Mouse (Mus musculus) small intestine, adult 2 months (tissue): ENCODE data around the gene Camk1g. TPM values are rescaled to one million over a fixed set of nuclear protein-coding genes. Genes with fewer than 3 reads are reported as not detected.

Experiments used
- H3K27ac ChIP-seq: fragments of 200-500 bp; 2 replicates; pipeline ENCODE4 v1.5.1; 2012; ENCODE audit warnings: low read depth, low read length, control low read depth, inconsistent platforms; ENCODE audit not compliant: insufficient read depth
- H3K27me3 ChIP-seq: fragments of 200-500 bp; 2 replicates; pipeline ENCODE4 v1.6.1; 2012; ENCODE audit warnings: mild to moderate bottlenecking, moderate library complexity, low read length, inconsistent platforms; ENCODE audit not compliant: control insufficient read depth, insufficient read depth
- H3K36me3 ChIP-seq: fragments of 200-500 bp; 2 replicates; pipeline ENCODE4 v1.6.1; 2012; ENCODE audit warnings: mild to moderate bottlenecking, low read length, control low read depth, inconsistent platforms; ENCODE audit not compliant: control insufficient read depth, insufficient read depth
- H3K4me1 ChIP-seq: fragments of 200-500 bp; 2 replicates; pipeline ENCODE4 v1.6.1; 2012; ENCODE audit warnings: low read length, inconsistent platforms, mixed read lengths; ENCODE audit not compliant: control insufficient read depth, insufficient read depth, insufficient read length
- H3K4me3 ChIP-seq: fragments of 200-500 bp; 2 replicates; pipeline ENCODE4 v1.5.1; 2012; ENCODE audit warnings: low read depth, mild to moderate bottlenecking, control low read depth, inconsistent platforms, low read length, moderate library complexity
- CTCF ChIP-seq: fragments of 200-500 bp; IDR thresholded peaks from 2 replicates; pipeline ENCODE4 v1.5.1; 2012; ENCODE audit warnings: low read depth, mild to moderate bottlenecking, control low read depth, inconsistent platforms, low read length, moderate library complexity, mixed read lengths; ENCODE audit not compliant: insufficient replicate concordance, insufficient read length; ENCODE audit errors: extremely low read depth
- POLR2A ChIP-seq: fragments of 200-500 bp; IDR thresholded peaks from 2 replicates; pipeline ENCODE4 v1.6.1; 2012; ENCODE audit warnings: low read depth, mild to moderate bottlenecking, control low read depth, inconsistent platforms, low read length, moderate library complexity
- WGBS: fragments of 180-500 bp; shearing (Covaris S2); methylation state at CpG from one replicate; pipeline ENCODE4 v1.1.7; 2018; 5-methylcytosine and 5-hydroxymethylcytosine counted together
- polyA plus RNA-seq: library from polyadenylated mRNA; depleted of rRNA; stranded (reverse); fragments of >200 nt; gene quantifications from 2 replicates; pipeline ENCODE4 v1.2.3, GENCODE M21; 2012

Camk1g gene
- polyA plus RNA-seq, 1 experiment, result 0.41 TPM

- H3K36me3 ChIP-seq, result no peaks in the 10 kb centered on the region
- H3K4me1 ChIP-seq, result peaks cover 2% of the 10 kb centered on the region; the same call in 1 of the 2 replicates
- H3K27ac ChIP-seq, result no peak overlapping the region
- whole genome bisulfite sequencing, result 97% methylated on average over 3 of the region's 3 CpGs
- no peaks in the 10 kb centered on the region for H3K27me3 ChIP-seq
- H3K4me3 ChIP-seq, result no peak overlapping the region
- TF ChIP-seq POLR2A, result no peak
- TF ChIP-seq CTCF, result no peak
These were observed 36.3 kb downstream of the Camk1g start for GRCm38 (mm10) chr1:193333776-193334175.

DNA sequence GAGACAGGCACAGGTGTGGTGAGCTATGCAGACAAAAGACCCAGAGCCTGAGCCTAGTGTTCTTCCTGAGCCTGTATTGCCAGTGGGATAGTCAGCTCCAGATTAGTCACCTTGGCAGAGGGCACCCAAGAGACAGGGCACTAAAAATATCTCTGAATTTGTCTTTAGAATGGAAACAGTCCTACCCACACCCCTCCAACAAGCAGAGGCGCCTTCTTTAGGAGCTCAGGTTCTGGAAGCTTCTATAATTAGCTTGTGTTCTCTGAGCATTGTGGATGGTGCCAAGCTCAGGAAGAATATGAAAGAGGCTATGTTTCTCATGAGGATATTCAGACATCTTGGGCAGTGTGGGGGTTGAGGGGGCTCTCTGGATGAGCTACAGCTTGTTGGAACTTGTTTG, 37.4 kb downstream of the Camk1g start:
- TF ChIP-seq CTCF (no peak), POLR2A (no peak)
- Histone ChIP-seq H3K4me3 (no peak overlapping the region), H3K27me3 (no peaks in the 10 kb centered on the region), H3K36me3 (no peaks in the 10 kb centered on the region), H3K27ac (no peak overlapping the region), H3K4me1 (peaks cover 3% of the 10 kb centered on the region)
- WGBS, result 90% methylated on average over 1 of the region's 1 CpGs

- H3K27ac ChIP-seq, result no peak overlapping the region
- H3K36me3 ChIP-seq, result no peaks in the 10 kb centered on the region
- WGBS, result 93% methylated on average over 13 of the region's 13 CpGs
- H3K4me1 ChIP-seq, result peaks cover 7% of the 10 kb centered on the region
- H3K4me3 ChIP-seq, result no peak overlapping the region
- H3K27me3 ChIP-seq, result no peaks in the 10 kb centered on the region
- TF ChIP-seq POLR2A (no peak), CTCF (no peak)
These were observed 38.1 kb downstream of the Camk1g start for GRCm38 (mm10) chr1:193332018-193332417.

GRCm38 (mm10) chr1:193330626-193331025, 39.5 kb downstream of the Camk1g start:
- WGBS, result 85% methylated on average over 7 of the region's 7 CpGs
- Histone ChIP-seq H3K27ac (no peak overlapping the region), H3K36me3 (no peaks in the 10 kb centered on the region), H3K4me3 (no peak overlapping the region), H3K27me3 (no peaks in the 10 kb centered on the region), H3K4me1 (peaks cover 13% of the 10 kb centered on the region; the same call in 1 of the 2 replicates)
- TF ChIP-seq POLR2A, result no peak
- TF ChIP-seq CTCF, result no peak

- TF ChIP-seq POLR2A (no peak), CTCF (peak; percentile 24; the same call in 1 of the 2 replicates)
- 49% methylated on average over 10 of the region's 10 CpGs for WGBS
These were observed 39.9 kb downstream of the Camk1g start for GRCm38 (mm10) chr1:193330172-193330571.

DNA sequence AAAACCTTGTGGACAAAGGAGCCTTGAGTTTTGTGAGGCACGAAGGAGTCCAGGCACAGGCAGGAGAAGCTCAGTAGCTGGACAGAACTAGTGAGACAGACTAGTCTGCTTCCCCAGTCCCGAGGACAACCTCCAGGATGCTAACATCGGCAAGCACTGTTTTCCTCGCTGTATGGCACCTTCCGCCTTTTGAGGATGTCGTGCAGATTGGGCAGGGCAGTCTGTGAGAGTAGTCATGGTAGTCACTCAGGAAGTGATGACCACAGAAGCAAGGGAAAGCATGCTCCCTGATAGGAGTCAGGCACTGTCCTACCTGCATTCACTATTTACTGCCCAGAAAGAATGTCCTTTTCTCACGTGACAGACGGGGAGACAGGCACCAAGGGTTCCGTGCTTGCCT, 40.5 kb downstream of the Camk1g start:
- WGBS, result 79% methylated on average over 9 of the region's 9 CpGs
- no peak for TF ChIP-seq CTCF
- no peak for TF ChIP-seq POLR2A
- H3K4me3 ChIP-seq, result no peak overlapping the region
- H3K27me3 ChIP-seq, result no peaks in the 10 kb centered on the region
- no peak overlapping the region for H3K27ac ChIP-seq
- H3K4me1 ChIP-seq, result peaks cover 13% of the 10 kb centered on the region; the same call in 1 of the 2 replicates
- no peaks in the 10 kb centered on the region for H3K36me3 ChIP-seq

More at GRCm38 (mm10) chr1:193330172-193330571, 39.9 kb downstream of the Camk1g start:
- peaks cover 13% of the 10 kb centered on the region; the same call in 1 of the 2 replicates for H3K4me1 ChIP-seq
- no peak overlapping the region for H3K27ac ChIP-seq
- no peak overlapping the region for H3K4me3 ChIP-seq
- no peaks in the 10 kb centered on the region for H3K27me3 ChIP-seq
- no peaks in the 10 kb centered on the region for H3K36me3 ChIP-seq

- TF ChIP-seq POLR2A (no peak), CTCF (no peak)
- 48% methylated on average over 5 of the region's 5 CpGs for WGBS
These were observed 42.4 kb downstream of the Camk1g start for GRCm38 (mm10) chr1:193327686-193328085.

DNA sequence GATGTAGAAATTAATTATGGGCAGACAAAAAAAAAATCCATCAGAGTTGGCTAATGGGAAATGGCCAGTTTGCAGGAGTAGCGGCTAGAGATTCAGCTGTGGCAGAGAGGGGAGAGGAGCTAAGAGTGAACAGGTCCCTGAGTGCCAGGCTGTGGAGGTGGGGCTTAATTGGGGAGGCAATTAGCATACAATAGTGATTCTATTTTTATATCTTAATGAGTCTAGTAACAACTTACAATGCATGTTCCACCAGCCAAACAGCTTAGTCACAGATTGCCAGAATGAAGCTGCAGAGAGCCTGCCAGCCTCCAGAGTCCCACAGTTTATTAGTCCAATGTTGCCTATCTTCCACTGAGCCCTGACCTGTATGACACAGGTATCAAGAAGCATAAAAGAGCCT, 42.9 kb downstream of the Camk1g start:
- Histone ChIP-seq H3K4me3 (no peak overlapping the region), H3K27me3 (no peaks in the 10 kb centered on the region), H3K36me3 (no peaks in the 10 kb centered on the region), H3K4me1 (peaks cover 13% of the 10 kb centered on the region; the same call in 1 of the 2 replicates), H3K27ac (no peak overlapping the region)
- no peak for TF ChIP-seq CTCF
- TF ChIP-seq POLR2A, result no peak
- 33% methylated on average over 1 of the region's 1 CpGs for WGBS

More at GRCm38 (mm10) chr1:193327686-193328085, 42.4 kb downstream of the Camk1g start:
- H3K27me3 ChIP-seq, result no peaks in the 10 kb centered on the region
- H3K4me1 ChIP-seq, result peaks cover 13% of the 10 kb centered on the region; the same call in 1 of the 2 replicates
- no peak overlapping the region for H3K27ac ChIP-seq
- no peaks in the 10 kb centered on the region for H3K36me3 ChIP-seq
- no peak overlapping the region for H3K4me3 ChIP-seq
